Comparison of ENCODE assay signal across 23 mouse cellular contexts in the genomic region with DNA sequence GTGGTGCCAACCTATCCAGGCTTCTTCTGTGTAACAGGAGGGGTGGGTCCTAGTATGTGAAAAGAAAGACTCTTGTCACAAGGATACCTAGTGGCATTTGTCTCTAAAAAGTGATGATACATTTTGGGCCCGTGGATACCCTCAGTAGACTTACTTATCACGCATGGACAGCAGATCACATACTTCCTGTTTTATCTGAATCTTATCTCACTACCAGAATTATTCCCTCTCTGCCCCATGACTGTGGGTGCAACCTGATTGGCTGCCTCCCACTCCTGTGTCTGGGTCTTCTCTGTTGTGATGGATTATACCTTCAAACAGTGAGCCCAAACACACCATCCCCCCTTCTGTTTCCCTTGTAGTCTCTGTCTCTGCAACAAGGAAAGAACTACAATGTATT.
"Had no signal": no experiment of that assay in that cellular context is flagged by ENCODE, and none has a peak within 500 bp of the region (broad histone marks: within the 10 kb centered on the region; RNA-seq: fewer than 3 reads in every experiment).

No protein-coding gene starts in this region.

- H3K27me3 ChIP-seq: heart, embryonic 12.5 days; hindbrain, embryonic 12.5 days had no signal

- H3K4me3 ChIP-seq: gastrocnemius, adult 2 months; heart, embryonic 10.5 days; heart, embryonic 12.5 days; hindbrain, embryonic 10.5 days; hindbrain, embryonic 12.5 days; kidney, embryonic 15.5 days; limb, embryonic 12.5 days; liver, embryonic 12.5 days had no signal

- H3K9me3 ChIP-seq: heart, embryonic 10.5 days; heart, embryonic 12.5 days; hindbrain, embryonic 10.5 days; hindbrain, embryonic 12.5 days; kidney, embryonic 15.5 days; limb, embryonic 12.5 days; liver, embryonic 12.5 days had no signal

- ATAC-seq: hindbrain, embryonic 16.5 days; intestine, embryonic 16.5 days; liver, embryonic 12.5 days had no signal

- H3K4me1 ChIP-seq: hindbrain, embryonic 12.5 days had no signal

- DNase-seq: gastrocnemius, adult 2 months; gastrocnemius, postnatal 10 days; gastrocnemius, postnatal 25 days; heart, adult 18-20 months; heart, postnatal 10 days; heart, postnatal 4 days; kidney, adult 11 months; kidney, adult 2 months; kidney, adult 9 months; kidney, postnatal 14 days; kidney, postnatal 36 days; layer of hippocampus, adult 9-11 months; layer of hippocampus, postnatal 36 days; left cerebral cortex, postnatal 4 days had no signal

- H3K36me3 ChIP-seq: heart, embryonic 10.5 days; heart, embryonic 12.5 days; hindbrain, embryonic 10.5 days; hindbrain, embryonic 12.5 days; kidney, embryonic 15.5 days; limb, embryonic 12.5 days; liver, embryonic 12.5 days had no signal
